Mouse (Mus musculus) embryo, embryonic 9.5 days (tissue): ENCODE data around the gene Rps6ka5.

Source experiments
- DNase-seq: peaks from one replicate; pipeline ENCODE4 v3.0.0-alpha.2; 2017; ENCODE audit errors: extremely low spot score

Gene Rps6ka5

DNA sequence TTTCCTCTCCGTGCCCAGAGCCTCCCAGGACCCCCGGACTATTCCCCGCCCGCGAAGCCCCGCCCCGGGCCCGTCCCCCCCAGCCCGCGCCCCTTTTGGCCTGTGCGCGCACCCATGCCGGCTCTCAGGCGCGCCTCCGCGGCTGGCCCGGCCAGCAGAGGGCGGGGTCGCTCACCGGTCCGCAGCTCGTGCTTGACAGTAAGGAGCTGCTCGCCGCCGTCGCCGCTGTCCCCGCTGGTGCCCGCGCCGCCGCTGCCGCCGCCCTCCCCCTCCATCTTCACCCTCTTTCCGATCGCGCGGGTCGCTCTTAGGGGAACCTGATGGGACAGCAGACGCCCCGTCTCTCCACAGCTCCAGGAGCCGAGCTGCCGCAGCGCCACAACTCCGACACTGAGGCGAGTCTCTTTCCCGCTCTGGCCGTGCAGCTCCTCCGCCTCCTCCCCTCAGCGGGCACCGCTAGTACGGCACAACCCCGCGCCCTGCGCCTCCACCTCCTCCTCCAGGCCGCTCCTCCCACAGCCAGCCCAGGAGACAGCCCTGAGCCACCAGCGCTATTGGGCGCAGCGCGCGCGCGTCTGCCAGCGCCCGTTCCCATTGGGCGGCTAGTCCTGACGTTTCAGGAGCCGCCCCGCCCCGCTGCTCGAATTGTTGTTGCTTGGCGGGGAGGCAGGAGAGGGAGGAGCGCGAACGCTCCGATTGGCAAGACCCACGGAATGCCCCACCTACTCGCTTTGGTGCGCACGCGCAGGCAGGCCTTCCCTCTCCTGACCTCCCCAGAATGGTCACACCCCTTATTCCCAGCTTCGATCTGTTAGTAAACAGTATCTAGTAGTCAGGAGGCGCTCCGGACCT, 2.0 kb downstream of the Rps6ka5 start:
- peak; percentile 99 for DNase-seq

DNA sequence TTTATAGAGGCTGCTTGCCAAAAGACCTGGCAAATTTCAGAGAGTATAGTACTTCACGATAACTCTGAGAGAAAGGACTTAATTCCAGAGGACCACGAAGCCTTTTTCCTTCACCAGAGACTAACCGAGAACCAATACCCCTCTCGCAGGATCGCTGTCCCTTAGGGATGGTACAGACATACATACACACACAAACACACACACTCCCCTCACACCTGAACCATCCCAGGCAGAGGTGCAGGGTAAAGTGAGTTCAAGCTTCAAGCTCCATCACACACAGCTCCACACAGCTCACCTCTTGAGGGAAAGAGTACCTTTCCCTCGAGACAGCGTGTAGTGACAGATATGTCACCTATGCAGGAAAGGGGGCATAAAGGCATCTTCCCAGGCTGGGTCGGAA, 2.6 kb downstream of the Rps6ka5 start:
- DNase-seq, result no peak

DNA sequence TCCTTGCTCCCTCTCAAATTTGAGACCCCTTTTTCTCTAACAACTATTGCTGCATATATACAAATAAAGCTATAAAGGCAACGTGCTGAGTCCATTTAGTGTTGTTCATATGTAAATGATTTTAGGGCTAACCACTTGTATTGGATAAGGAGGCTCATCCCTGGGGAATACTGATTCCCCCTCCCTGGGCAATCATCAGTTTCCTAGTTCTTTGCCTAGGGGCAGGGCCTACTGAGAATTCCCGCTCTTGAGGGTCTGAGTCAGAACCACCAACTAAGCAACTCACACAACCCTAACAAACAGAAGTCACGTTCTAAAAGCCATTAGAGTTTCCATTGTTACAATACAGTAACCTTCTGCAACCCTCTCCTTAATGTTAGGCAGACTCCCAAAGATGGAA, 6.0 kb downstream of the Rps6ka5 start:
- DNase-seq, result no peak

DNA sequence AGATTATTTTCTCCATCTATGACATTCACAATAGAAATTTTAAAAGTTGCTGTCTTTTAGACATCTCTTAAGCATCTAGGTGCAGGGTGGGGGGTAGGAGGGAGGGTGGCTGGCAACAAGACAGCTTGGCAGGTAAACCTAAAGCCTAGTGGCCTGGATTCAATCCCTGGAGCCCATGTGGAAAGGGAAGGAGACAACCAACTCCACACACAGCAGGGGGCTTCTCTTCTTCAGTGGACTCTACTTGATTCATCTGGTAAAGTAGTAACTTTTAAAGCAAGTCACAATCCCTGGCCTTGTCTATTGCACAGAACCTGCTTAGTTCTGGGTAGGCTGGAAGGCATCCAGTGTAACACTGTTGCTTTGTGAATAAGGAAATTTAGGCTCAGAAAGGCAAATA, 9.3 kb downstream of the Rps6ka5 start:
- DNase-seq, result no peak

DNA sequence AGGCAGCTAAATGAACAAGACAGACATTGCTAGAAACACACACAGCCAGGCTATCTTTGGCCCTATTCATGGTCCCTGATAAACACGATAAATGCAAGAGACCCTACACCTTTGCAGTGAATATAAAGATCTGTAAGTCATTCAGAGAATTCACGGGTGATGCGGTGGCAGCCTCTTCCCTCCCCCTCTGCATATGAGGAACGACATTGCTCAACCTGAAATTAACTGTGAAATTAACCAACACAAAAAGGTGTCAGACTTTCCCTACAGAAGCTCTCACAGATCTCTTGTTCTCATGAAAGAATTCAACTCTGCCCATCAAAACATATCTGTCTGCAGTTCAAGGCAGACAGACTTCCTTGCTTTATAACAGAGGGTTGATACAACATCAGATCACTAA, 9.8 kb downstream of the Rps6ka5 start:
- no peak for DNase-seq

- DNase-seq, result no peak
These were observed 15.0 kb downstream of the Rps6ka5 start for GRCm38 (mm10) chr12:100711819-100712218.

GRCm38 (mm10) chr12:100711116-100711691, 15.6 kb downstream of the Rps6ka5 start:
- DNase-seq, result no peak

GRCm38 (mm10) chr12:100710432-100710831, 16.4 kb downstream of the Rps6ka5 start:
- DNase-seq, result no peak

DNA sequence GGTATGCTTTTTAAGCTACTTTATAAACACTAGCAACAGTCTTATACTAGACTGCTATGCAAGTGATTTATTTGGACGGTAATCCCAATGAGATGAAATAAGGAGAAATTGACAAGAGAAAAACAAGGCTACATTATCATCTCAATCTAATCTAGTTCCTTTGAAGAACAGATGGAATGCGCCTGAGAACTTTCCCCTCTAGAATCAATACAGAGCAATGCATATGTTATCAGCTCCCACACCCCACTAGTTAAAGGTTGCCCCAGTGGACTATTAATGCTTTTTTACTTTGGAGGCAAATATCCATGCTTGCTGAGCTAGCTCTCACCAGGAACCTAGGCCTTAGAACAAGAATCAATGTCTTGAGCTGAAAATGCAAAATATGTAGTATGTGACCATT, 19.5 kb downstream of the Rps6ka5 start:
- DNase-seq, result no peak

DNA sequence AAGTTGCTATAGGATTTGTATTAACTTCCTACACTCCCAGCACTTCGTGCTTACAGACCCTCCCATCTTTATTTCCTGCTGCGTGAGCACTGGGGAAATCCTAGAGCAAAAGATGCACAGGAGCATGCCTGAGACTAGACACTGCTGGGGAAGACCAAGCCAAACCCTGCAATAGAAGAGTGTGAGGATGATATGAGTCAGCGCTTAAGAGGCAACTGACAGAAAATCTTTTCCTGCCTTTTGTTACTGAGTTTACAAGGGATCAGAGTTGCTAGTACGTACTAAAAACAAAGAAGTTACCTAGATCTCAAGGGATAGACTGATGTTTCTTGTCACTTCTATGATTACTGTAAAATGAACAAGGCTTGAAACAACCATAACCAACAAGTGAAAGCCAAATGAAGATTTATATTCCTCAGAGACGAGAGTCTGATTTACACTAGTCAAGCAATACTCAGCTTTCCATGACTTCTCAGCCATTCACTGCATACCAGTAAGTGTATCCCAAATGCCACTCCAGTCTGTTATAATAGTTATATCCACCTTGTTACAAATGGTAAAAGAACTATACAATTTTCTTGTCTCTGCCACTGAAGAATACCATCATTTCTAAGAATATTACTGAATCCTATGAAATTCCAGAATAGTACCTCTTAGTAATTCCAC, 21.6 kb downstream of the Rps6ka5 start:
- DNase-seq, result no peak

DNA sequence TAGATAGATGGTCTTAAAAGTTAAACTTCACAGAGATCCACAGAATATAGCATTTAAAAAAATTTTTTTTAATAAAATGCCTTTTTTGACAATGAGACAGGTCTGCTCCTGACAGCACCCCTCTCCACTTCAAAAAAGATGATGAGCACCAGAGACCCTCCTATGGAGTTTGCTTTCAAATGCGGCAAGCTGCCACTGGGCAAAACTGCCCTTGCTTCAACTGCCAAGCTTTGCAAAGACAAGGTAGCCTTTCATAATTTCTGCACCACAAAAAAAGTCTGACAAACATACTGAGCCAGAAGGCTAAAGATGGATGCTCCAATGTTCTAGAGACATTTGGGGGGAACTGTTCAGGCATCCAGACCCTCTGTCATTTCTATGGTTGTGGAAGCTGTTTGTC, 28.8 kb downstream of the Rps6ka5 start:
- DNase-seq, result no peak

DNA sequence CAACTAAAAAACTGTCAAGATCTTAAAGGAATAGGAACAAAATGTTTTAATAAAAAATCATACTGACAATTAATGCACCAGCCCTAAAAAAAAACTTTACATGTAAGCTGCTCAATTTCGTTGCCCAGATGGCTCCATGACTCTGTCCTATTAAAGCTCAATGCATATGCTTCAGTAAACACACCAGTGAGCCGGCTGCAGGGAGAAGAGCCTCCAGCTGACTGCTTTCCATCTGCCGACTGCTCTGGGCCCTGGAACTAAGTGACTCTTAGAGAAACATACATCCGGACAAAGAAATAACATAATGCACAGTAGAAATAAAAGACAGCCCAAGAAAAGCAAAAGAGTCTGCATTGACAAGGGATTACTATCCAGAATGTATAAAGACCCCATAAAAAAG, 30.2 kb downstream of the Rps6ka5 start:
- no peak for DNase-seq

DNA sequence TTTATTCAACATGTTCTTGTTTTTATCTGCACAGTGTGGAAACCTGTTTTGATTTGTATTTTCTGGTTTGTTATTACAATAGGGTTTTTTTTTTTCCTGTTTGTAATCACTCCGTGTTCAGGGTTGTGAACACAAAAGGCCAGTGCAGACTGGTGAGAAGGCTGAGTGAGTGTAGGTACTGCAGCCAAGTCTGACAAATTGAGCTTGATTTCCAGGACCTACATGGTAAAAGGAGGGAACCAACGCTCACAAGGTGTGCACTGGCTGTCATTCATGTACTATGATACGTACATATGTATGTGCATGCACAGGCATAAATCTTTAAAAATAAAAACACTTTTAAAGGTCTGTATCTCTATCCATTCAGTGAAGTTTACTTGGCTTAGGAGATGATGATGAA, 31.5 kb downstream of the Rps6ka5 start:
- DNase-seq, result no peak

- no peak for DNase-seq
These were observed 34.6 kb downstream of the Rps6ka5 start for GRCm38 (mm10) chr12:100692208-100692607.

DNA sequence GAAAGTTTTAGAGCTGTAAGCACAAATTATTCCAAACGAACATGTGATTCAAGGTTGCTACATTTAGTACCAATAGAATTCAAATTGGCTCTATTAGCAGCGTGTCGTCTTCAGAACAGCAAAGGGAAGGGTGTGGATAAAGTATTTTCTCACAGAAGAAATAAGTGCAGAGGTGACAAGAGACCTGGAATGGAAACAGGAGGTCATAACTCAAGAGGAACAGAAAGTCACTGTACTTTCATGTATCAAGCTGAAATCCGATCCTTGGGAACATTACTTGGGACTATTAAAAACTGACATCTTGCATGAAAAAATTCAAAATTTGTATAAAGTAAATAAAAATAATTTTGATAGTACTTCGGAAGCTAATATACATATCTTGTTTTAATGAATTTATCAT, 36.3 kb downstream of the Rps6ka5 start:
- no peak for DNase-seq

DNA sequence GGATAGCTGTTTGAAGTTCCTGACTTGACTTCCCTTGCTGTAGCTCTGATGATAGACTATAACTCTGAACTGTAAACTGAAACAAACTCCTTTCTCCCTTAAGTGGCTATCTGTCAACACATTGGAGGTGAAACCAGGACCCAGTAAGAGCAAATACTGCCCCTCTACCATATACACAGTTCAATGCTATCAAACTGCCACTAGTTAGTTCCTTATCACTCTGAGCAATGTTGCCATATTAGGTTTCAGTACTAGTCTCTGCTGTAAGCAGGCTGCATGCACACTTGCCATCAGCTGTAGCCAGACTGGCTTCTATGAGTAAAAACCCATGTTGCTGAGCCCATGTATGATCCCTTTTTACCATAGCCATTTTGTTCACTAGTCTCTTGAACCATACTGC, 38.6 kb downstream of the Rps6ka5 start:
- no peak for DNase-seq

- DNase-seq, result no peak
These were observed 39.8 kb downstream of the Rps6ka5 start for GRCm38 (mm10) chr12:100687001-100687400.

- DNase-seq, result no peak
These were observed 45.0 kb downstream of the Rps6ka5 start for GRCm38 (mm10) chr12:100681752-100682151.

DNA sequence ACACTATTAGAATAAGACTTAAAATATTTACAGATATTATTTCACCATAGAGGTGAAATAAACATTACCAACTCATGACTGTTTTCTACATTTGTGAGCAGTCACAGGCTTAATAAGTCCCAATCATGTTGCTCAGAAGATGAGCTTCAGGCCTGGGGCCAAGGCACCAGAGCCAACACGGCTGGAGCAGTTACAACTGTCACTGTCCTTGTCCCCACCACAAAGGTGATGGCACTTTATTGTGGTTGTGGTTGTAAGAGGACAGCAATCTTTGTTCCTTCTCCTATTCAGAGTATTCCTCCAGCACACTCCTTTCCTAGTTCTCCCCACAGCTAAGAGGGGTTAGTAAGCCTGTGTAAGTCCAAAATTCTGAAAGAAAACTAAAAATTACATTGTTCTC, 45.5 kb downstream of the Rps6ka5 start:
- no peak for DNase-seq

- no peak for DNase-seq
These were observed 46.1 kb downstream of the Rps6ka5 start for GRCm38 (mm10) chr12:100680676-100681075.

GRCm38 (mm10) chr12:100670647-100671199, 56.1 kb downstream of the Rps6ka5 start:
- no peak for DNase-seq

GRCm38 (mm10) chr12:100665294-100665693, 61.5 kb downstream of the Rps6ka5 start:
- no peak for DNase-seq

DNA sequence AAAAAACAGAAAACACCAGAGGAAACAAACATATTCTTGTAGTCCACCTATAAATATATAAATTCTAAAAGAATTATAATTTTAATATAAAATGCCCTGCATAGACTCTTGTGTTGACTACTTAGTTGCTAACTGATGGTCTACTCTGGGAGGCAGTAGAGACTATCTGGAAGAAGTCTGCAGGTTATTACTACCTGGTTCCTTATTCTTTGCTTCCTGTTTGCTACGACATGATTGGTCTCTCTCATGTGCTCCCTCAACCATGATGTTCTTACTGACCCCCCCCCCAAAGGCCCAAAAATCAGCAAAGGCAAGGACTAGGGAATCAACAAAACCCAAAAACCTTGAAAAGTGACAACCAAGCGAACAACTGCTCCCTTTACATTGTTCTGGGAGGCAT, 66.7 kb downstream of the Rps6ka5 start:
- DNase-seq, result no peak
